Mouse (Mus musculus): ENCODE data around the gene Nt5c1a.

Nt5c1a gene

DNA sequence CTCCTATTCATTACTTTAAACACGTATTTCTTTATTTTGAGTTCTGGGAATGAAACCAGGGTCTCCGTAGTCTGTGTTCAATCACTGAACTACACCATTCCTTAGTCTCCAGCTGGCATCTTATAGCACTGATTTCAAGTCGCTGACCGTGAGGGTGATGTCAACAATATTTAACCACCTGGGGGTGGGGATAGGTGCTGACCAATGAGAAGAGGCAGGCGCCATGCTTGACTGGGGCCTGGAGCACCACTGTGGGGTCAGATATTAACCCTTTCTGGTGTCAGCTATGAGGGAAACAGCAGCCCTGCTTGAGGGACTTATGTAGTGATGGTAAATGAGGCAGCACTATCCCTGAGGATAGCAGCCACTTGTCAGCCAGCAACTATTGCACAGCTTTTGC lies 10.1 kb downstream of the Nt5c1a start:
- in situ Hi-C loops (cut with MboI; ENCODE audit: low sequenced_read_pairs), result no loop called here

DNA sequence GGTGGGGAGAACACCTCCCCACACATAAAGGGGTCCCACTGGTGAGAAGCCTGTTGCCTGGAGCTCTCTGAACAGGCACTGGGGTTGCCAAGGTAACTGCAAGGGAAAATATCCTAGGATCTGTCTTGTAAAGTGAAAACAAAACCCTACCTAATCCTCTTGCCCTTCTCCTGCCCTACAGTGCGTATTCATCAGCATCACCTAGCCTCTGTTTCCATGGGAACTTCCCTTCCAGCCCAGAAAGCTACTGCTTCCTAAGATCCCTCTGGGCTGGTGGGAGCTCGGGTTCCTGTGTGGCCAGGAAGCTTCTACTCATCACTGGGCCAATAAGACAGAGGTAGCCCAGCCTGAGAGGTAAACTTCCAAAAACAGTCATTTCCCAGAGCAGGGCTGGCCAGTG lies 11.0 kb downstream of the Nt5c1a start:
- in situ Hi-C loops (cut with MboI; ENCODE audit: low sequenced_read_pairs), result no loop called here

- in situ Hi-C loops (cut with MboI; ENCODE audit: low sequenced_read_pairs), result no loop called here
Measured at GRCm38 (mm10) chr4:123213975-123214374, 12.7 kb downstream of the Nt5c1a start.

DNA sequence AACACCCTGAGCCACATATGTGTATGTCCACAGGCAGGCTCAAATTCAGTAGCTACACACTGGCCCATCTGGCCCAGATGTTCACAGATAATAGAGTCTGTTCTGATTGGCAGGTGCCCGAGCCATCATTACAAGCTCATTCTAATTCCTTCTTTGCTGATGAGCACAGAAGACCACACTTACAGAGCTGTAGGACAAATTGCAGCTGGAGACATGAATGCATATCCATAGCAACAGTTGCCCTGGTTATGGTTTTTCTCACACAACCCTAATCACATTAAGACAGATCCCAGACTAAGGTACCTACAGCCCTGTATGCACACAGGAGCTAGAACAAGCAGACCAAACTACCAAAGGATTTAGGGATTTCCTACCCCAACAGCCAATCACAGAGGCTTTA lies 14.1 kb downstream of the Nt5c1a start:
- in situ Hi-C loops (cut with MboI; ENCODE audit: low sequenced_read_pairs), result no loop called here

DNA sequence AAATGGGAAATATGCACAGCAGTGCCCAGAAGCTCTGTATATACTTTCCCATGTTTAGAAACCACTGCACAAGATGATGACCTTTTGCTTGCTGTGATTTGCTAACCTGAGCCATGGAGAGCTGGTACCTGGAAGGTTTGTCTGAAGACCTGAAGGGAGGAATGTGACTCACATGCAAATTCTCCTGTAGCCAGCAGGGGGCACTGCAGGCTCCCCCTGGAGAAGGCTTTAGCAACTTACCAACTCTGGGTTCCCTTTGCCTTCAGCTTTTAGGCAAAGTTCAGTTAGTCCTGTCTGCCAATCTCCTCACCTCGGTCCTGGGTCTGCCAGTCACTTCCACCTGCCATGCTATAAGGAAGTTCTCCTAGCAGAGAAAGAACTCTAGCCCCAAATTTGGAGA lies 15.5 kb downstream of the Nt5c1a start:
- in situ Hi-C loops (cut with MboI; ENCODE audit: low sequenced_read_pairs), result no loop called here

- in situ Hi-C loops (cut with MboI; ENCODE audit: low sequenced_read_pairs), result loop anchor here (5.0 kb wide), 1 partner anchor 37 kb away; no protein-coding TSS in a partner anchor
Measured at GRCm38 (mm10) chr4:123219720-123220357, 18.5 kb downstream of the Nt5c1a start.

DNA sequence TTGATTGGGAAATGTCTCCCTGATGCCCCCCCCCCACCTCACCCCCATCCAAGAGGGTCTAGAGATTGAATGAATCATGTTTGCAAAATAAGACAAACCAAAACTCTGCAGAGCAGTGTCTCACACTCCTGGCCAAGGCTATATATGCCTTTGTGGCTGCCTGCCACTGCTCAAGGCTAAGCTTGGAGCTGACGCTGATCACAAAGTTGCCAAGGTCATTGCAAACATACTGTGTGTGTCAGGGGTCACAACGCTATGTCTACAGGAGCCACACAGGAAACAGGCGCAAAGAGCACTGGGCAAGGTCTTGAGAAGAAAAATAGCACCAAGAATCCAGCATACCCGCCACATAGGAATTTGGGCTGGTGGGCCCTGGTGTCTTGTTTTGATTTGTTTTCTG lies 19.3 kb downstream of the Nt5c1a start:
- in situ Hi-C loops (cut with MboI; ENCODE audit: low sequenced_read_pairs), result loop anchor here (5.0 kb wide), 1 partner anchor 37 kb away; no protein-coding TSS in a partner anchor

DNA sequence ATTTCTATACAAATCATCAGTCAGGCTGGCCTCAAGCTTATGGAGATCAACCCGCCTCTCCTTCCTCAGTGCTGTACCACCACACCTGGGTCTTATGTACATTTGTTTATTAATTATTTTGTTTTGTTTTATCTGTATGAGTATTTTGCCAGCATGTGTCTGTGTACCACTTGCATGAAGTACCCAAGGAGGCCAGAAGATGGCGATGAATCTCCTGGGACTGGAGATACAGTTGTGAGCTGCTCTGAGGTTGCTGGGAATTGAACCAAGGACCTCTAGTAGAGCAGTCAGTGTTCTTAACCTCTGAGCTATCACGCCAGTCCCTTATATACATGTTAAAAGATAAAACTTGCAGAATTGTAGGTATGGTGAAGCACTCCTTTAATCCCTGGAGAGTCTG lies 22.0 kb downstream of the Nt5c1a start:
- in situ Hi-C loops (cut with MboI; ENCODE audit: low sequenced_read_pairs), result loop anchor here (5.0 kb wide), 1 partner anchor 34 kb away; no protein-coding TSS in a partner anchor

- in situ Hi-C loops (cut with MboI; ENCODE audit: low sequenced_read_pairs), result no loop called here
Measured at GRCm38 (mm10) chr4:123225718-123226403, 24.6 kb downstream of the Nt5c1a start.

DNA sequence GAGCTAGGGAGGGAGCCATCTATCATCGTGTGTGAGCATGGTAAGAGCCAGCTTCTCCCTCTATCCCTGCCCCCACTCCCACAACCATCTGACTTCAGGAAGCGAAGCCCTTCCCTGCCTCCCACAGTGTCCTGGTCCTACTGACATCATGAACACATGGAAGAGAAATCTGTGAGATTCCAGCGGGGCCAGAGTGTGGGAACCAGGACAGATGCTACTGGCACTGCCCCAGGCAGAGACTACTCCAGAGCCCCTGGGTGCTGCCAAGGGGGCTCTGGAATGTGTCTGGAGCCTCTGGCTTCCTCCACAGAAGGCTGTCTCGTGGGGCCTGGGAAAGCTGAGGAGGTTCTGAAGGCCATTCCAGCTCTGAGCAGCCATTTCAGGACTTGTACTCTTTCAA lies 26.4 kb downstream of the Nt5c1a start:
- in situ Hi-C loops (cut with MboI; ENCODE audit: low sequenced_read_pairs), result no loop called here

DNA sequence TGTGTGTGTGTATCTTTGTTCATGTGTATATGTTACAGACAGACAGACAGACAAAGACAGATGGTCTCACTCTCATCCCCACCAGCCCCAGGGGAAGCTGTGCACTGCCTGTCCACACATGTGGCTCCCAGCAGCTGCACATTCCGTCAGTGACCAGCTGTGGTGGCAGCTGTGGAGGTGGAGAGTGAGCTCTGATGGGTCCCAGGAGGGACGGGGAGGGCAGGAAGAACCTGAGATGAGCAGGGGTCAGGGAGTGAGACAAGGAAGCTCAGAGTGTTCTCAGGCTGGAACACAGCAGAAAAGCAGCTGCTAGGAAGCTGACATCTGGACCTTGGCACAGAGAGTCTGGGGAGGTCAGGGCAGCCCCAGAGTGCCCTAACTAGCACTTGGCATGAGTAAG lies 27.0 kb downstream of the Nt5c1a start:
- in situ Hi-C loops (cut with MboI; ENCODE audit: low sequenced_read_pairs), result no loop called here

GRCm38 (mm10) chr4:123229166-123229565 lies 27.9 kb downstream of the Nt5c1a start:
- in situ Hi-C loops (cut with MboI; ENCODE audit: low sequenced_read_pairs), result no loop called here

DNA sequence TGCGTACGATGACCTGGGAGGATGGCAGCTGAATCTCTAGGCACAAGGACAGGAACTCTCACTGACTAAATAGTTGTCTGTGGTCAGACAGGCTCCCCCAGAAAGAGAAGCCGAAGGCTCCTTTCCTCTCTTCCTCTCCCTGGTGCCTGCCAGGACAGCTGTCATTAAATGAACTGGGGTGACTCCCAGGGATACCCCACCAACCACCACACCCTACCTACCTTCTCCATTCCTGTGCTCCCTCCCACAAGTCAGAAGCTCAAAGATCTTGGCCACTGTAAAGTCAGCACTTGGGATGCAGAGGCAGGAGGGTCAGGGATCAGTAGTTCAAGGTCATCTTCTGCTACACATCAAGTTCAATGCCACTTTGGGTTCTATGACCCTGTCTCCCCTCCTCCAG lies 31.5 kb downstream of the Nt5c1a start:
- in situ Hi-C loops (cut with MboI; ENCODE audit: low sequenced_read_pairs), result no loop called here

GRCm38 (mm10) chr4:123233492-123234084 lies 32.3 kb downstream of the Nt5c1a start, which contains the start of gene Heyl:
TSS of gene Heyl (plus strand) at chr4:123233556.
- in situ Hi-C loops (cut with MboI; ENCODE audit: low sequenced_read_pairs), result no loop called here

DNA sequence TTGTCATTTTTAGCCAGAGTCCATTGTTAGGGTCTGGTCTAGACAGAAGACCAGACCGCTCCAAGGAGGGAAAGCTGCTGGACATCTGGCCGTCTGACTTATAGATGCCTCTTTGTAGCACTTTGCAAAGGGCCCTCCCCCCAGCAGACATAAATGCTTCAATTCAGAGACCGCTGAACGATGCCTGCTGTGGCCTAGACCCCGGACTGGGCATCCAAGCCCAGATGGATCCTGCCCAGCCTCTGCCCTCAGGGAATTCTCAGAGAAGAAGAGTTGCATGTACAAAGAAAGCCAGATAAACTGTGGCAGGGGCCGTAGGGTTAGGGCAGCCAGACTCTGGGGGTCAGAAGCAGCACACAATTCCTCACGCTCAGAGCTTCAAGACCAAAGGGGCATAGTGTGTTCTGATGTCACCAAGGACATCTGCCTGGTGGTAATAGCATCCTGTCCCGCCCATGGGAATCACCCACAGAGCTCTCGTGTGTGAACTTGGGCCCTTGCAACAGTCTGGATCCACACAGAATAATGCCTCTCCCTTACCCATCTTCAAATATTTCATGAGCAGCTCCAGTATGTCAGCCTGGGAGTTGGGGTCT lies 34.6 kb downstream of the Nt5c1a start:
- in situ Hi-C loops (cut with MboI; ENCODE audit: low sequenced_read_pairs), result no loop called here

GRCm38 (mm10) chr4:123236431-123237031 lies 35.2 kb downstream of the Nt5c1a start:
- in situ Hi-C loops (cut with MboI; ENCODE audit: low sequenced_read_pairs), result no loop called here

DNA sequence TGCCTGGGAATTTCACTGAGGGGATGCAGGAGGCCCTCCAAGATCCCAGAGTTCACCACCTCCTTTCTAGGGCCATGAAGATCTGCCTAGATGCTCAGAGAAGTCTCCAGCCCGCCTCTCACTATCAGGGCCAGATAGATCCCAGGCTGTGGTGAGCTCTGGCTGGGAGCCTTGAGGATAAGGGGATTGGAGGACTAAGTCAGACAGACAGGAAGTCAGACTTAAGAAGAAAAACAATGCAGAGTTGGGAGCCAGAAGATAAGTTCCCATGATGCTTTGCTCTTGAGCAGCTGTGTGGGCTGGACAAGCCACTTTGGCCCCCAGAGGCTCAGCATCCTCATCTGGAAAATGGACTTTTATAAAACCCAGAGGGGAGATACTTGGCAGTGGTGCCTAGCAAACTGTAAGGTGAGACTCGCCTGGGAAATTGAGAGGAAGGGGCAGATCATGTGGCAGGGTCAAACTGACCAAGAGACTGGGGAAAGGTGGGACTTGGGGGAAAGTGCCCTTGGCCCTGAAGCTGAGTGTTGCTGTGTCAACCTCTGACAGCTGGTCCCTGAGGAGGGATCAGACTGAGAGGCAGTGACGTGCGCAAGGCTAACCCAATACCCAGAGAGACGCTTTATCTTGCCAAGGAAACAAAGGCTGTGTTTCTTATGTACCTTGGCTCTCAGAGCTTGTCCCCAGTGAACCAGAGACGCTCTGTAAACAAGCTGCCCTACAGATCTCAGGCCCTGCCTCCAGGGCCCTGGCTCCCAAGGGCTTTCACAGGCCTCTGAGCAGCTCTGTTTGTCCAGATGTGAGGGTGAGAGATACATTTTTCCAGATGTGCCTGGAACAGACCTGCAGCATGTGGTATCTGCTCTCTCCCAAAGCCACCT lies 36.3 kb downstream of the Nt5c1a start:
- in situ Hi-C loops (cut with MboI; ENCODE audit: low sequenced_read_pairs), result no loop called here

GRCm38 (mm10) chr4:123239361-123240203 lies 38.3 kb downstream of the Nt5c1a start:
- in situ Hi-C loops (cut with MboI; ENCODE audit: low sequenced_read_pairs), result no loop called here

DNA sequence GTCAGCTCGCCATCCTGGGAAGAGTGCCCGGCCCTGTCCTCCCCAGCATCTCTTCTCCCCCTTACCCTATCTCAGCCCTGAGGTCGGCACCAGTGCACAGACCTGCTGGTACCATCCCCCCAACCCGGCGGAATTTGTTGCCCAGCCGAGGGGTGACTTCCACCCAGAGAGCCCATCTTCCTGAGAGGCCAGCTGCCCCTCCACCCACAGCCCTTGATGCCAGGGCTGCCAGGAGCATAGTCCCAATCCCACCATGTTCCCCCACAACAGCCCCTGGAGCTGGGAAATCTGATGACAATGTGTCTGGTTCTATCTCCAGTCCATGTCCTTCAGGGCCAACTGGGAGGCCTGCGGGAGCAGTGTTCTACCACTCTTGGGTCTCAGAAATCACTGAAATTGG lies 44.9 kb downstream of the Nt5c1a start:
- in situ Hi-C loops (cut with MboI; ENCODE audit: low sequenced_read_pairs), result no loop called here

All from CH12F3 (cell line).